Mouse (Mus musculus) E14TG2a.4 (cell line): ENCODE measurements around the gene Eefsec.

Experiments used
- H3K27me3 ChIP-seq: 2 replicates; pipeline ENCODE4 v1.6.1; 2014; ENCODE audit warnings: low read length, control low read depth; ENCODE audit not compliant: insufficient read depth
- H3K36me3 ChIP-seq: 2 replicates; pipeline ENCODE4 v1.6.1; 2014; ENCODE audit warnings: low read length, control low read depth; ENCODE audit not compliant: insufficient read depth
- H3K4me1 ChIP-seq: replicated peaks from 2 replicates; pipeline ENCODE4 v1.6.1; 2014; ENCODE audit warnings: low read depth, low read length, control low read depth
- H3K4me3 ChIP-seq: replicated peaks from 2 replicates; pipeline ENCODE4 v1.5.1; 2014; ENCODE audit warnings: mild to moderate bottlenecking, low read length
- H3K9me3 ChIP-seq: 2 replicates; pipeline ENCODE4 v1.6.1; 2014; ENCODE audit warnings: low read length, control low read depth
- CTCF ChIP-seq: conservative IDR thresholded peaks from 2 replicates; pipeline ENCODE4 v1.5.1; 2014; ENCODE audit warnings: low read length
- NANOG ChIP-seq: IDR thresholded peaks from 2 replicates; pipeline ENCODE4 v1.6.1; 2014; ENCODE audit warnings: borderline replicate concordance, low read length, mixed read lengths
- POU5F1 ChIP-seq: IDR thresholded peaks from 2 replicates; pipeline ENCODE4 v1.6.1; 2014; ENCODE audit warnings: low read length, borderline replicate concordance

Eefsec gene

DNA sequence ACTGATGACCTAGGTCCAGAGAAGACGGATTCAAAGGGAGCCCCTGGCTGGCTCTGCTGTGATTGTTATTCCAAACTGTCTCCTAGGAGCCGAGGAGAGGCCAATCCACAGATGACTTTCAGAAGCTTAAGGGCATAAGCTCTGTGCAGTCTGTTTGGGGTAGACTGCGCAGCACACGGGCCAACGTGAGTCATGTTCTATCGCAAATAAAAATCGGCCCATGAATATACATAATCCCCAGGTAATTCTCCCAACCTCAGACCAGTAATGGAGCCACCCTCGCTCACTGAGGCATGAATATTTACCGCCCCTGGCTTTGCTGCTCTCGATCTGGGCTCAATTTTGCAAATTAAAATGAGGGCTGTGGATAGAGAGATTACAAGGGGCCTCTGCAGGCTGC is 134.7 kb downstream of the Eefsec start:
- no peak for TF ChIP-seq NANOG
- TF ChIP-seq CTCF, result no peak
- no peak for TF ChIP-seq POU5F1
- Histone ChIP-seq H3K36me3 (peaks cover 37% of the 10 kb centered on the region), H3K4me3 (no peak overlapping the region)

DNA sequence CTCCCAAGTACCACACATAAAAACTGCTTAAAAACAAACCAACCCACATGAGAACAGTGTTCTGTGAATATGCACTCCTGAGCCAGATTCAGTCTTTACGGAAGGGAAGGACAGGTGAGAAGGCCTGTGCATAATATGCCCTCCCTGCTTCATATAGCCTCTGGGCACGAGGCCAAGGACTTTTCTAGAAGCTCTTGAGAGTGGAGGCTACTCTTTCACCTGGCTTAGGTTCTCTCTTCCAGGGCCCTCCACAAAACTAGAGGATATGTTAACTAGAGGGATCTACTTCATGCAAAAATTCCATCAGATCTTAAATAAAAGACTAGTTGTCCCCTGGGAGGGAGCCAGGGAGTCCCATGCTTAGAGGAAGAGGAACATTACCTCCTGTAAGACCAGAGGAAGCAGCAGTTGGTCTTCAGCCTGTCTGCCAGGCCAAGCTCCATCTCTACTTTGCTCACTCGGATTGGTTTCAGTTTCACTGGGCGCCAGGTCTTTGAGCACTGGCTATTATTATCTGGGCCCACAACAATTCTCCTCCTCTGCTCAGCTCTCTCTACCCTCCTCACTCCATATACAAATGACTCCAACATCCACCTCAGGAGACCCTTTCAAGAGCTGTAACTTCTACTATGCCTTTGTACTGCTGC is 140.1 kb downstream of the Eefsec start:
- Histone ChIP-seq H3K27me3 (no peaks in the 10 kb centered on the region), H3K4me1 (no peaks in the 10 kb centered on the region), H3K36me3 (peaks cover 30% of the 10 kb centered on the region), H3K4me3 (no peak overlapping the region), H3K9me3 (no peaks in the 10 kb centered on the region)
- TF ChIP-seq POU5F1 (no peak), NANOG (no peak), CTCF (no peak)

More for the DNA sequence above, 134.7 kb downstream of the Eefsec start:
- H3K27me3 ChIP-seq, result no peaks in the 10 kb centered on the region
- H3K4me1 ChIP-seq, result peaks cover 5% of the 10 kb centered on the region; the same call in 1 of the 2 replicates
- no peaks in the 10 kb centered on the region for H3K9me3 ChIP-seq

- Histone ChIP-seq H3K4me1 (no peaks in the 10 kb centered on the region), H3K27me3 (no peaks in the 10 kb centered on the region), H3K4me3 (no peak overlapping the region), H3K9me3 (no peaks in the 10 kb centered on the region), H3K36me3 (peaks cover 44% of the 10 kb centered on the region)
- TF ChIP-seq POU5F1 (no peak), NANOG (no peak), CTCF (no peak)
Measured at GRCm38 (mm10) chr6:88301234-88301633, 145.1 kb downstream of the Eefsec start.

DNA sequence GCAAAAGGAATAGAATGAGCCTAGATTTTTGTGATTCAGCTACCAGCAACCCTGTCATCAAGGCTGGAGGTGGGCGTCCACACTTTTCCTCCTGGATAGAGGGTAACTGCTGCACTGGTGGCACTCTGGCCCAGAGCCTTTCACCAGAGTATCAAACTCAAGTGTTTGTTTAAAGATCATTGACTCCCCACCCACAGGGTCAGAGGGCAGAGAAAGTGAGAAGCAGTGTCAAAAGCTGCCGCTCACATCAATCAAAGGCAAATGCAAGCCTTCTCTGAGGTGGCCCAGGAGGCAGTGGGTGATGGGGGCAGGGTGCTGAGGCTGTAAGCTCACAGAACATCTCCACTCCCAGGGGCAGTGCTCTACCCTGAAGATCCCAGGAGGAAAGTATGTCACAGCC is 146.8 kb downstream of the Eefsec start:
- Histone ChIP-seq H3K9me3 (no peaks in the 10 kb centered on the region), H3K4me3 (no peak overlapping the region), H3K36me3 (peaks cover 56% of the 10 kb centered on the region), H3K27me3 (no peaks in the 10 kb centered on the region), H3K4me1 (no peaks in the 10 kb centered on the region)
- no peak for TF ChIP-seq CTCF
- TF ChIP-seq NANOG, result no peak
- TF ChIP-seq POU5F1, result no peak

- Histone ChIP-seq H3K36me3 (peaks cover 61% of the 10 kb centered on the region), H3K4me1 (no peaks in the 10 kb centered on the region), H3K27me3 (no peaks in the 10 kb centered on the region), H3K9me3 (no peaks in the 10 kb centered on the region), H3K4me3 (no peak overlapping the region)
- TF ChIP-seq POU5F1 (no peak), NANOG (no peak), CTCF (no peak)
Measured at GRCm38 (mm10) chr6:88292274-88292909, 153.9 kb downstream of the Eefsec start.

DNA sequence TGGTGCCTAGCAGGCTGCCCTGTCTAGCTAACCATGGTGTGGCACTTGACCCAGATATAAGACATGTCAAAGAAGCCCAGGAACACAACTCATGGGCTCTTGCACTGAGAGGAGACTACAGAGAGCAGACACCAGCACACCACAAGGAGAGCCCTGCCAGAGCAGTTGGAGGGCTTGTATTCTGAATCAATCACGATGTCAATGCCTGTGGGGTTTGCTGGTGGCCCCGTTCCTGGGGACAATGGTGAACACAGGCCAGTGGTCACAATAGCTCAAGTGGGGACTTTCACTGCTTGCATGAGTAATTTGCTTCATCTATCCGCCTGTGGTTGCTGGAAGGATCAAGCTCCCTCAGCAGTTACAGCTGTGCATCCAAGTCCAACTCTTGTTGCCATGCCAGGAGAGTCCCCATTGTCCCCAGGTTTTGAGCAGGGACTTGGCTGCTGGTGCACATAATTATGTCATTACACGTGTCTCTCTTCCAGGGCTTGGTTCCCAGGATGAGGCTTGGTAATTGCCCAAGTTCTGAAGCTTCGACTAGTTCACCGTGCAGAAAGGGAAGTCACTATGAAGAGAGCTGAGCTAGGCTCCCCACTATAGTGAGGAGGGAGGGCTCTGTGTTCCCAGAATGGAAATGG is 156.1 kb downstream of the Eefsec start:
- Histone ChIP-seq H3K4me3 (no peak overlapping the region), H3K27me3 (no peaks in the 10 kb centered on the region), H3K9me3 (no peaks in the 10 kb centered on the region), H3K36me3 (peaks cover 40% of the 10 kb centered on the region), H3K4me1 (no peaks in the 10 kb centered on the region)
- no peak for TF ChIP-seq POU5F1
- no peak for TF ChIP-seq CTCF
- TF ChIP-seq NANOG, result no peak

DNA sequence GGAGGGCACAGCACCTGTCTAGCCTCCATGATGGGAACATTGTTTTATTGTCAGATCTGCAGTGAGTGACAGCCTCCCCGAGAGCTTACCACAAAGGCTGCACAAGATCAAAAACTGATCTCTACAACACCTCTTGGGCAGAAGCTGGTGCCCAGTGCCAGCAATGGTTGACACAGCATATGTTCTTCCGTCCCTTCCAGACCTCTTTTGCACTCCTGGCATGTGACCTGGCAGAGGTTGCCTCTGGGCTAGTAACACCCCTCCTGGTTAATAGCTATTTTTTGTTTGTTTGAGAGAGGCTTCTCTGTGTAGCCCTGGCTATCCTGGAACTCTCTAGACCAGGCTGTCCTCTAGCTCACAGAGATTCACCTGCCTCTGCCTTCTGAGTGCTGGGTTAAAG is 168.2 kb downstream of the Eefsec start:
- no peaks in the 10 kb centered on the region for H3K4me1 ChIP-seq
- peaks cover 4% of the 10 kb centered on the region; the same call in 1 of the 2 replicates for H3K9me3 ChIP-seq
- H3K27me3 ChIP-seq, result no peaks in the 10 kb centered on the region
- H3K4me3 ChIP-seq, result no peak overlapping the region
- peaks cover 47% of the 10 kb centered on the region for H3K36me3 ChIP-seq
- no peak for TF ChIP-seq CTCF
- TF ChIP-seq POU5F1, result no peak
- no peak for TF ChIP-seq NANOG

DNA sequence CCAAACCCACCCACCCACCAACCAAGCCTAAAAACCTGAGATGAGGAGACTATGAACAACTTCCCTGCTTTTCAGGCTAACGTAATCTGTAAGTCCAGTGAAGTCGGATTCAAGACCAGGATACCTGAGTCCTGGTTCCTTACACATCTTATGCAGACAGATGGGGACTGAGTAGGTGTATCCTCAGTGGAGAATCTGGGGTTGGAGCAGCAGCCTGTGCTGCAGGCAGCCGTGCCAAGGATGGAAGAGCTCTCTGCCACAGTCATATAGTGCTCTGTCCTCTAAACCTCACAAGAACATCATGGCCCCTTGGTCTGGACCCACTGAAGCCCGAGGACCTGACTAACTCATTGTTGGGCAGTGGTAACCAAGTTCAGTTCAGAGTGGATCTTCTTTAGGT is 169.1 kb downstream of the Eefsec start:
- Histone ChIP-seq H3K4me1 (no peaks in the 10 kb centered on the region), H3K36me3 (peaks cover 43% of the 10 kb centered on the region), H3K27me3 (no peaks in the 10 kb centered on the region), H3K9me3 (peaks cover 4% of the 10 kb centered on the region; the same call in 1 of the 2 replicates), H3K4me3 (no peak overlapping the region)
- TF ChIP-seq CTCF, result no peak
- no peak for TF ChIP-seq POU5F1
- no peak for TF ChIP-seq NANOG
